Mouse (Mus musculus): ENCODE measurements around the gene Prokr2. TPM values are rescaled to one million over a fixed set of nuclear protein-coding genes. Genes with fewer than 3 reads are reported as not detected.
A peak's percentile ranks its signal among the peaks of the same experiment; 100 is the strongest.

Prokr2 gene
- polyA plus RNA-seq, 1 experiment from 2014 or later: 0.48 TPM

- Histone ChIP-seq H3K36me3 (ENCODE audit: control insufficient read depth, insufficient read depth, low read length) (no peaks in the 10 kb centered on the region), H3K4me2 (ENCODE audit: low read depth, low read length) (no peak overlapping the region), H3K9ac (ENCODE audit: low read length) (no peak overlapping the region), H3K4me1 (replicated peaks; ENCODE audit: control insufficient read depth, insufficient read depth, low read length) (no peaks in the 10 kb centered on the region), H3K27ac (ENCODE audit: low read length) (no peak overlapping the region), H3K9me3 (ENCODE audit: control insufficient read depth, low read length) (no peaks in the 10 kb centered on the region), H3K27me3 (ENCODE audit: control insufficient read depth, insufficient read depth, low read depth, low read length) (no peaks in the 10 kb centered on the region; the same call in 1 of the 2 replicates), H3K4me3 (ENCODE audit: low read length) (no peak overlapping the region)
- 80% methylated on average over 8 of the region's 8 CpGs for WGBS
- no peak for ATAC-seq (ENCODE audit: low read depth)
Measured at GRCm38 (mm10) chr2:132390607-132391160, 5.4 kb upstream of the Prokr2 start.

- Histone ChIP-seq H3K9me3 (ENCODE audit: control insufficient read depth, low read length) (no peaks in the 10 kb centered on the region), H3K27ac (ENCODE audit: low read length) (no peak overlapping the region), H3K9ac (ENCODE audit: low read length) (no peak overlapping the region), H3K4me3 (ENCODE audit: low read length) (no peak overlapping the region), H3K36me3 (ENCODE audit: control insufficient read depth, insufficient read depth, low read length) (no peaks in the 10 kb centered on the region), H3K4me1 (replicated peaks; ENCODE audit: control insufficient read depth, insufficient read depth, low read length) (peaks cover 3% of the 10 kb centered on the region; the same call in 1 of the 2 replicates), H3K4me2 (ENCODE audit: low read depth, low read length) (no peak overlapping the region), H3K27me3 (ENCODE audit: control insufficient read depth, insufficient read depth, low read depth, low read length) (no peaks in the 10 kb centered on the region; the same call in 1 of the 2 replicates)
- WGBS: 20% methylated on average over 7 of the region's 7 CpGs
- ATAC-seq (ENCODE audit: low read depth): no peak
Measured at GRCm38 (mm10) chr2:132389562-132389961, 4.3 kb upstream of the Prokr2 start.

DNA sequence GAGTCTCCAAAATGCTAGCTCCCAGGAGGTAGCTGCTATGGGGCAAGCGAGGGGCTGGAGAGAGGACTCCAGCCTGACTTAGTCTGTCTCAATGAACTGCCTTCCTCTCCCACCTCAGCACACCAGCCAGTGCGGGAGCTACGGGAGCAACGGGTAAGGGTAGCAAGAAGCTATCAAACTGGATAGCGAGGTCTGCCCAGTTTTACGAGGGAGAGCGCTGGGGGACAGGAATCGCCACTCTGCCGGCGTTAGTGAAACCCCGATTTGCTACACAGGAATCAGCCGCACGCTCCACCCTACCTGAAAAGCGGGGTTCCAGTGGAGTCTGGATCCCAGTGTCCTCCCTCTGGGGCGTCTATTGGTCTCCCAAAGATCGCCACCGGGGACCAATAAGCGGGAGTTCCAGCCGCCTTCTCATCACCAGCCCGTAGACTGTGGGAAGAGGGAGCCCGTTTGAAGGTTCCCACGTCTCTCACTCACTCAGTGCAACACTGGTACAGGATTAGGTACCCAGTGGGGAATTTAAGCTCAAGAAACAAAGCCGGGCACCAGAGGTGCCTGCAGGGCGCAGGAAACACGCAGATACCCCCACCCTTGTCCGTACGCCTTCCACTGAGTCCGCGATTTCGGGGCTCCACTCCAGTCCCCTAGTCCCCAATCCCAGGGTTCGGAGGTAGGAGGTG, 595 bp downstream of the Prokr2 start:
- Histone ChIP-seq H3K9ac (ENCODE audit: low read length) (peak overlapping the region; percentile 56), H3K9me3 (ENCODE audit: control insufficient read depth, low read length) (no peaks in the 10 kb centered on the region), H3K4me3 (ENCODE audit: low read length) (peak overlapping the region; percentile 56), H3K4me1 (replicated peaks; ENCODE audit: control insufficient read depth, insufficient read depth, low read length) (peaks cover 8% of the 10 kb centered on the region; the same call in 1 of the 2 replicates), H3K4me2 (ENCODE audit: low read depth, low read length) (peak overlapping the region; percentile 96), H3K36me3 (ENCODE audit: control insufficient read depth, insufficient read depth, low read length) (no peaks in the 10 kb centered on the region), H3K27ac (ENCODE audit: low read length) (no peak overlapping the region), H3K27me3 (ENCODE audit: control insufficient read depth, insufficient read depth, low read depth, low read length) (peaks cover 8% of the 10 kb centered on the region; the same call in 1 of the 2 replicates)
- ATAC-seq (ENCODE audit: low read depth): peak; percentile 54
- under 1% methylated on average over 31 of the region's 31 CpGs for WGBS

DNA sequence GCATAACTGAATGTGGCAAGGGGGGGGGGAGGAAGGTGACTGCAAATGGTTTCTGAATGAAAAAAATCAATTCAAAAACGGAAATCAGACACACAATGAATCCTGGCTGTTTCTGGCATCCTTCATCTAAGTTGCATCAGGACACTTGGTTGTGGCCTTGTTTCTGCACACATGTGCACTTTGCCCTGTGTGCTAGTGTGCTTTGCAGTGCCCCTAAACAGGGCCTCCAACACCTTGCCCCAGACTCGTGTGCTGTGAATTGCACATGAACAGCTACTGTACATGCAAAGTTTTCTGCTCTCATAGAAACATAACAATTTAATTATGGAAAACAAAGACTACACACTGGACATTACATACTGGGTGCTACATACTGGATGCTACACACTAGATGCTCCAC, 2.9 kb downstream of the Prokr2 start:
- Histone ChIP-seq H3K36me3 (ENCODE audit: control insufficient read depth, insufficient read depth, low read length) (no peaks in the 10 kb centered on the region), H3K27me3 (ENCODE audit: control insufficient read depth, insufficient read depth, low read depth, low read length) (peaks cover 8% of the 10 kb centered on the region; the same call in 1 of the 2 replicates), H3K9ac (ENCODE audit: low read length) (no peak overlapping the region), H3K4me1 (replicated peaks; ENCODE audit: control insufficient read depth, insufficient read depth, low read length) (peaks cover 8% of the 10 kb centered on the region; the same call in 1 of the 2 replicates), H3K4me2 (ENCODE audit: low read depth, low read length) (no peak overlapping the region), H3K9me3 (ENCODE audit: control insufficient read depth, low read length) (no peaks in the 10 kb centered on the region), H3K27ac (ENCODE audit: low read length) (no peak overlapping the region), H3K4me3 (ENCODE audit: low read length) (no peak overlapping the region)
- WGBS: 59% methylated on average over 2 of the region's 2 CpGs
- no peak for ATAC-seq (ENCODE audit: low read depth)

- peaks cover 8% of the 10 kb centered on the region; the same call in 1 of the 2 replicates for H3K27me3 ChIP-seq (ENCODE audit: control insufficient read depth, insufficient read depth, low read depth, low read length)
- H3K4me2 ChIP-seq (ENCODE audit: low read depth, low read length): no peak overlapping the region
- H3K9me3 ChIP-seq (ENCODE audit: control insufficient read depth, low read length): no peaks in the 10 kb centered on the region
- H3K36me3 ChIP-seq (ENCODE audit: control insufficient read depth, insufficient read depth, low read length): no peaks in the 10 kb centered on the region
- H3K4me1 ChIP-seq (replicated peaks; ENCODE audit: control insufficient read depth, insufficient read depth, low read length): peaks cover 6% of the 10 kb centered on the region; the same call in 1 of the 2 replicates
- 52% methylated on average over 4 of the region's 4 CpGs for WGBS
- H3K4me3 ChIP-seq (ENCODE audit: low read length): no peak overlapping the region
- no peak overlapping the region for H3K27ac ChIP-seq (ENCODE audit: low read length)
- H3K9ac ChIP-seq (ENCODE audit: low read length): no peak overlapping the region
- no peak for ATAC-seq (ENCODE audit: low read depth)
Measured at GRCm38 (mm10) chr2:132379690-132380089, 5.6 kb downstream of the Prokr2 start.

DNA sequence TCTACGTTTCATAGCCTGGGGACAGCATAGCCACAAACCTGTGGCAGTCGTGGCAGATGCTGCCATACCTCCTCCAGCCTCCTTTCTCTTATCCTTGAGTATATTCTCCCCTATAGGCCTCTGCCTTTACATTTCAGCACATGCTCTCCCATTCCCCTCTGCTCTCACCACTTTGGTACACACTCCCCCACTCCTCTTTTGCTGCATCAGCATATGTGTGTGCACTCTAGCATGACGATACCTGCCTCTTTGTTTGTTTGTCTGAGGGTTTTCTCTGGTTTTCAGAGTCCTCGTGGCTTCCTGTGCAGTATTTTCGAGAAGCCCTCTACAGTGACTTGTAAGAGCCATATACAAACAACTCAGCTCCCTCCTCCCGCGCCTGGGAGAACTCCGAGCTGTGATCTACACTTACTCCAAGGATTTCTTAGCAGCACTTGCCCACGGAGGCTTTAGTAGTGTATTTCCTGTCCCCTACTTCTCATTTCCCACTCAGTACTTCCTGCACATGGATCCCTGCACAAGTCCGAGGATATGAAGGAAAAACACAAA, 6.6 kb downstream of the Prokr2 start:
- H3K27me3 ChIP-seq (ENCODE audit: control insufficient read depth, insufficient read depth, low read depth, low read length): 0 out of 2 replicates have a peak, but pooled peaks cover 1% of the 10 kb centered on the region
- no peaks in the 10 kb centered on the region for H3K36me3 ChIP-seq (ENCODE audit: control insufficient read depth, insufficient read depth, low read length)
- H3K9me3 ChIP-seq (ENCODE audit: control insufficient read depth, low read length): no peaks in the 10 kb centered on the region
- no peak overlapping the region for H3K9ac ChIP-seq (ENCODE audit: low read length)
- H3K4me2 ChIP-seq (ENCODE audit: low read depth, low read length): no peak overlapping the region
- H3K27ac ChIP-seq (ENCODE audit: low read length): no peak overlapping the region
- H3K4me1 ChIP-seq (replicated peaks; ENCODE audit: control insufficient read depth, insufficient read depth, low read length): no peaks in the 10 kb centered on the region
- WGBS: 44% methylated on average over 10 of the region's 10 CpGs
- no peak for ATAC-seq (ENCODE audit: low read depth)
- H3K4me3 ChIP-seq (ENCODE audit: low read length): no peak overlapping the region

GRCm38 (mm10) chr2:132377436-132377835, 7.8 kb downstream of the Prokr2 start:
- Histone ChIP-seq H3K4me1 (replicated peaks; ENCODE audit: control insufficient read depth, insufficient read depth, low read length) (no peaks in the 10 kb centered on the region), H3K27me3 (ENCODE audit: control insufficient read depth, insufficient read depth, low read depth, low read length) (no peaks in the 10 kb centered on the region), H3K36me3 (ENCODE audit: control insufficient read depth, insufficient read depth, low read length) (no peaks in the 10 kb centered on the region), H3K9me3 (ENCODE audit: control insufficient read depth, low read length) (no peaks in the 10 kb centered on the region), H3K4me3 (ENCODE audit: low read length) (no peak overlapping the region), H3K9ac (ENCODE audit: low read length) (no peak overlapping the region), H3K4me2 (ENCODE audit: low read depth, low read length) (no peak overlapping the region), H3K27ac (ENCODE audit: low read length) (no peak overlapping the region)
- ATAC-seq (ENCODE audit: low read depth): no peak
- 60% methylated on average over 2 of the region's 2 CpGs for WGBS

DNA sequence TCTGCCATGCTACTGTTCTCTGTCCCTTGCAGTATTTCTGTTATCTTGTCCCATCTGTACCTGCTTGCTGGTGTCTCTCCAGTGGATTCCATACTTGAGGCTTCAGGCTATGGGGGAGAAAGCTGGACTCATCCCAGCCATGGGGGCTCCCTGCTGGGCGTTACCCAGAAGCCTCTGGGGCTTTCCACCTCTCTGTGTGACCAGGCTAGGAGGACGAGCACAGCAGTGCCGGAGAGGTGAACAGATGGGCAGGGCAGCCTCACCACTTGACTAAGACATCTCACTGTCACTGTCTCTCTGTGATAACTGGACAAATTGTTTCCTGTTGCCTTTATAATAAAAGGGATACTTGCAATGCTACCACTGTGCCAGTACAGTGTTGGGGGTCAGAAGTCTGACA, 9.5 kb downstream of the Prokr2 start:
- Histone ChIP-seq H3K27me3 (ENCODE audit: control insufficient read depth, insufficient read depth, low read depth, low read length) (no peaks in the 10 kb centered on the region), H3K27ac (ENCODE audit: low read length) (no peak overlapping the region), H3K9ac (ENCODE audit: low read length) (no peak overlapping the region), H3K36me3 (ENCODE audit: control insufficient read depth, insufficient read depth, low read length) (no peaks in the 10 kb centered on the region), H3K4me1 (replicated peaks; ENCODE audit: control insufficient read depth, insufficient read depth, low read length) (no peaks in the 10 kb centered on the region), H3K4me3 (ENCODE audit: low read length) (no peak overlapping the region), H3K9me3 (ENCODE audit: control insufficient read depth, low read length) (no peaks in the 10 kb centered on the region), H3K4me2 (ENCODE audit: low read depth, low read length) (no peak overlapping the region)
- 65% methylated on average over 3 of the region's 3 CpGs for WGBS
- ATAC-seq (ENCODE audit: low read depth): no peak

DNA sequence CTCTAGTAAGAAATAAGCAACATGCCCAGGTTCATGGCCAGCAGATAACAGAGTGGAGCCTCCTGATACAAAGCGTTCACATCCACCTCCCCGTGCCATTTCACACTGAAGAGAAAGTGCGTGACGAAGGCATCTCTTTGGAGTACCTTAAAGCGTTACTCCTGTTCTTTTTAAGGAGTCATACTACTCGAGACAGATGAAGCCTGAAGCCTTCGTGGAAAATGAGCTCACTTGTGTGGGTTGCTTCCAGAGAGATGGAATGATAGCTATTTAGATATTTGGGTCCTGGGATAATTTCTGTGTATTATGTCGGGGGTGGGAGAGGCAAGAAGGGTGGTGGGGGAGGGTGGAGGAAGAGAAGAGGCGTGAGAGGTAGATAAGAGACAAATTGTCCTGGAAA, 10.1 kb downstream of the Prokr2 start:
- Histone ChIP-seq H3K4me2 (ENCODE audit: low read depth, low read length) (no peak overlapping the region), H3K4me3 (ENCODE audit: low read length) (no peak overlapping the region), H3K9me3 (ENCODE audit: control insufficient read depth, low read length) (no peaks in the 10 kb centered on the region), H3K27ac (ENCODE audit: low read length) (no peak overlapping the region), H3K4me1 (replicated peaks; ENCODE audit: control insufficient read depth, insufficient read depth, low read length) (no peaks in the 10 kb centered on the region), H3K36me3 (ENCODE audit: control insufficient read depth, insufficient read depth, low read length) (no peaks in the 10 kb centered on the region), H3K9ac (ENCODE audit: low read length) (no peak overlapping the region), H3K27me3 (ENCODE audit: control insufficient read depth, insufficient read depth, low read depth, low read length) (no peaks in the 10 kb centered on the region)
- no peak for ATAC-seq (ENCODE audit: low read depth)
- 64% methylated on average over 9 of the region's 9 CpGs for WGBS

Data from lung, embryonic 16.5 days (tissue).